Mouse (Mus musculus) 416B (cell line): ENCODE results near the gene Slc35e1.

ENCODE experiments used
- DNase-seq: peaks from one replicate; pipeline ENCODE4 v3.0.0; 2011; ENCODE audit warnings: low read depth

The Slc35e1 gene

GRCm38 (mm10) chr8:72485456-72486199 lies 6.8 kb downstream of the Slc35e1 start:
- DNase-seq = peak; percentile 95

GRCm38 (mm10) chr8:72474826-72475546 lies 17.4 kb downstream of the Slc35e1 start, which contains the start of gene Cherp:
Gene Cherp, minus strand, starts transcription at chr8:72475226.
- peak; percentile 99 for DNase-seq

- DNase-seq = no peak
These were observed 21.7 kb downstream of the Slc35e1 start for GRCm38 (mm10) chr8:72470684-72471083.

- DNase-seq = no peak
These were observed 22.4 kb downstream of the Slc35e1 start for GRCm38 (mm10) chr8:72469984-72470383.

GRCm38 (mm10) chr8:72469243-72469642 lies 23.2 kb downstream of the Slc35e1 start:
- DNase-seq = no peak

- no peak for DNase-seq
These were observed 28.2 kb downstream of the Slc35e1 start for GRCm38 (mm10) chr8:72464211-72464610.

- DNase-seq = no peak
These were observed 32.4 kb downstream of the Slc35e1 start for GRCm38 (mm10) chr8:72459881-72460533.

GRCm38 (mm10) chr8:72458457-72458856 lies 34.0 kb downstream of the Slc35e1 start:
- no peak for DNase-seq

GRCm38 (mm10) chr8:72457806-72458205 lies 34.6 kb downstream of the Slc35e1 start:
- DNase-seq = no peak

- DNase-seq = no peak
These were observed 37.1 kb downstream of the Slc35e1 start for GRCm38 (mm10) chr8:72455317-72455716.

GRCm38 (mm10) chr8:72453904-72454303 lies 38.5 kb downstream of the Slc35e1 start:
- no peak for DNase-seq

GRCm38 (mm10) chr8:72451516-72451915 lies 40.9 kb downstream of the Slc35e1 start:
- no peak for DNase-seq

- DNase-seq = no peak
These were observed 47.3 kb downstream of the Slc35e1 start for GRCm38 (mm10) chr8:72445071-72445470.

- no peak for DNase-seq
These were observed 48.4 kb downstream of the Slc35e1 start for GRCm38 (mm10) chr8:72443994-72444350.

- peak; percentile 94 for DNase-seq
These were observed 48.9 kb downstream of the Slc35e1 start, which contains the start of the genes Calr3 and 1700030K09Rik for GRCm38 (mm10) chr8:72443338-72443993. Gene Calr3, minus strand, starts transcription at chr8:72443870. Gene 1700030K09Rik, plus strand, starts transcription at chr8:72443880.

GRCm38 (mm10) chr8:72438248-72439015 lies 54.0 kb downstream of the Slc35e1 start:
- no peak for DNase-seq

GRCm38 (mm10) chr8:72434952-72435351 lies 57.5 kb downstream of the Slc35e1 start:
- peak; percentile 87 for DNase-seq
